Mouse (Mus musculus) heart, embryonic 15.5 days (tissue): ENCODE results near the gene Tnrc6b. TPM values are rescaled to one million over a fixed set of nuclear protein-coding genes. Genes with fewer than 3 reads are reported as not detected.
"Not testable (repeated sequence)": the region's sequence is repeated elsewhere in the genome, so short reads cannot be mapped to it uniquely, and the experiment has no call there.

Source experiments
- ATAC-seq: fragments of 200-750 bp; cut with Nextera tagmentation; replicated peaks from 2 replicates; pipeline ENCODE4 v1.8.0; 2017; ENCODE audit warnings: low read depth, moderate TSS enrichment; ENCODE audit not compliant: insufficient number of reproducible peaks, insufficient read depth, low FRiP score
- H3K27ac ChIP-seq: fragments of 300-500 bp; sonication (generic); 2 replicates; pipeline ENCODE4 v1.5.1; 2015; ENCODE audit warnings: mild to moderate bottlenecking, inconsistent platforms
- H3K27me3 ChIP-seq: fragments of 300-500 bp; sonication (generic); 2 replicates; pipeline ENCODE4 v1.6.1; 2015; ENCODE audit warnings: inconsistent platforms
- H3K36me3 ChIP-seq: fragments of 300-500 bp; sonication (generic); 2 replicates; pipeline ENCODE4 v1.6.1; 2015; ENCODE audit warnings: mild to moderate bottlenecking, inconsistent platforms
- H3K4me1 ChIP-seq: fragments of 300-500 bp; sonication (generic); replicated peaks from 2 replicates; pipeline ENCODE4 v1.6.1; 2015; ENCODE audit warnings: inconsistent platforms
- H3K4me2 ChIP-seq: fragments of 300-500 bp; sonication (generic); 2 replicates; pipeline ENCODE4 v1.6.1; 2015; ENCODE audit warnings: inconsistent platforms, mild to moderate bottlenecking, moderate library complexity
- H3K4me3 ChIP-seq: fragments of 300-500 bp; sonication (generic); 2 replicates; pipeline ENCODE4 v1.5.1; 2015; ENCODE audit warnings: mild to moderate bottlenecking, inconsistent platforms
- H3K9ac ChIP-seq: fragments of 300-500 bp; sonication (generic); 2 replicates; pipeline ENCODE4 v1.6.1; 2015; ENCODE audit warnings: mild to moderate bottlenecking, inconsistent platforms
- H3K9me3 ChIP-seq: fragments of 300-500 bp; sonication (generic); replicated peaks from 2 replicates; pipeline ENCODE4 v1.6.1; 2016; ENCODE audit warnings: inconsistent platforms
- WGBS: fragments of 180-500 bp; shearing (Covaris S2); methylation state at CpG from one replicate; pipeline ENCODE4 v1.1.7; 2015; ENCODE audit warnings: mixed read lengths; 5-methylcytosine and 5-hydroxymethylcytosine counted together
- polyA plus RNA-seq: library from polyadenylated mRNA; unstranded; fragments of >200 nt; fragmentation: Nextera tagmentation; extraction: Ambion mirVana; gene quantifications from 2 replicates; pipeline ENCODE4 v1.2.1, GENCODE M21; 2015

Tnrc6b gene
- polyA plus RNA-seq, 1 experiment from 2014 or later: 22.7 TPM

DNA sequence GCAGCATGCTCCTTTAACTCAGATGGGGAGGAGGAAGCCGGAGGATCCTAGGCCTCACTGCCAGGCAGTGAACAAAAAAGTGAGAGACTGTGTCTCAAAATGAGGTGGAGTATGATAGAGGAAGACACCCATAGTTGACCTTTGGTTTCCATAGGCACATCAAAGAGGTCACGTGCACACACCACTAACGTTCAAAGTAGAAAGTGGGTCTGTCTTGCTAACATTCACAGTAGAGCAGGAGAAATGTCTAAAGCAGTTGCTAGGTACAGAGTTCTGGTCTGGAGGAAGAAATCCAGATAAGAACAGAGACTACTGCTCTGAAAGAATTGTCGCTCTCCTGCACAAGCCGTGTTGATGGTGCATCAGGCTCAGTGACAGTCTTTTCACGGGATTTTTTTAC, 10.7 kb downstream of the Tnrc6b start:
- ATAC-seq: no peak

DNA sequence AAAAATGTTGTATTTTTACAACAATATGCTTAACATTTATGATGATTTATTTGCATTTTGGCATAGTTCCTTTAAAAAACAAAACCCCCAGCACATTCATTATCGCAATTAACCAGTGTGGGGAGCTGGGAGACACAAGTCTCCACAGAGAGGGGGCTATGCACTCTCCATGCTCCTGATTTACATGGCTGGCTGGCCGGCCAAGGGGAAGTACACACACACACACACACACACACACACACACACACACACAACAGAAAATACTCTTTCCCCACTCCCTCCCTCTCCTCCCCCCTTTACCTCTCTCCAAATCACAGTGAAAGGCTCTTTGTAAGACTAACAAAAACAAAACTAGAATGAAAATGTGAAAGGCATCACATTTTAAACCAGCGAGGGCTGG, 11.3 kb downstream of the Tnrc6b start:
- H3K27ac ChIP-seq: no peak overlapping the region
- WGBS: 67% methylated on average over 3 of the region's 3 CpGs
- H3K9ac ChIP-seq: no peak overlapping the region
- no peak overlapping the region for H3K4me3 ChIP-seq
- no peaks in the 10 kb centered on the region for H3K27me3 ChIP-seq
- H3K36me3 ChIP-seq: no peaks in the 10 kb centered on the region
- H3K4me1 ChIP-seq: peaks cover 11% of the 10 kb centered on the region
- no peaks in the 10 kb centered on the region for H3K9me3 ChIP-seq
- no peak for ATAC-seq
- H3K4me2 ChIP-seq: no peak overlapping the region

More for the DNA sequence above, 10.7 kb downstream of the Tnrc6b start:
- H3K9ac ChIP-seq: no peak overlapping the region
- H3K4me3 ChIP-seq: no peak overlapping the region
- H3K27me3 ChIP-seq: no peaks in the 10 kb centered on the region
- no peak overlapping the region for H3K27ac ChIP-seq
- H3K9me3 ChIP-seq: no peaks in the 10 kb centered on the region
- H3K36me3 ChIP-seq: no peaks in the 10 kb centered on the region
- WGBS: 69% methylated on average over 6 of the region's 6 CpGs
- H3K4me2 ChIP-seq: no peak overlapping the region
- H3K4me1 ChIP-seq: peaks cover 11% of the 10 kb centered on the region

- Histone ChIP-seq H3K9ac (no peak overlapping the region), H3K27me3 (no peaks in the 10 kb centered on the region), H3K4me1 (peaks cover 10% of the 10 kb centered on the region), H3K4me2 (no peak overlapping the region), H3K4me3 (no peak overlapping the region), H3K36me3 (no peaks in the 10 kb centered on the region), H3K27ac (no peak overlapping the region), H3K9me3 (no peaks in the 10 kb centered on the region)
- ATAC-seq: no peak
- WGBS: 60% methylated on average over 2 of the region's 2 CpGs
These were observed 18.4 kb downstream of the Tnrc6b start for GRCm38 (mm10) chr15:80729477-80729876.

DNA sequence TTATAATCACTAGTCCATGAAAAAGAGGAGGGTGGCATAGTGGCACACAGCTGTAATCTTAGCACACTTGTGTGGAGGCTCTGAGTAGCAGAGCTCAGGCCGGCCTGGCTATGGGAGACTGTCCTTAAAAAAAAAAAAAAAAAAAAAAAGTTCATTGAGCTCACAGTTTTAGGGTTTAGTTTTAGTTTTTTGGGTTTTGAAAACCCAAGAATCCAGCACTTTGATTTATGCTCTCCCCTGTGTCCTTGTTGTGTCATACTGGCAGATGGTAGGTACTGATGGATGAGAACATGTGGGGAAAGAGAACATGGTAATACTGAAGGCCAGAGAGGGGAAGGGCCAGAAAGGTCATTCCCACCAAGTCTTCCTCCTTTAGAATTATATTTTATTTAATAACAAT, 19.9 kb downstream of the Tnrc6b start:
- H3K4me2 ChIP-seq: no peak overlapping the region
- H3K4me1 ChIP-seq: peaks cover 10% of the 10 kb centered on the region
- no peaks in the 10 kb centered on the region for H3K36me3 ChIP-seq
- ATAC-seq: no peak
- no peak overlapping the region for H3K4me3 ChIP-seq
- 92% methylated on average over 1 of the region's 1 CpGs for WGBS
- no peak overlapping the region for H3K9ac ChIP-seq
- H3K27me3 ChIP-seq: no peaks in the 10 kb centered on the region
- H3K27ac ChIP-seq: no peak overlapping the region
- no peaks in the 10 kb centered on the region for H3K9me3 ChIP-seq

DNA sequence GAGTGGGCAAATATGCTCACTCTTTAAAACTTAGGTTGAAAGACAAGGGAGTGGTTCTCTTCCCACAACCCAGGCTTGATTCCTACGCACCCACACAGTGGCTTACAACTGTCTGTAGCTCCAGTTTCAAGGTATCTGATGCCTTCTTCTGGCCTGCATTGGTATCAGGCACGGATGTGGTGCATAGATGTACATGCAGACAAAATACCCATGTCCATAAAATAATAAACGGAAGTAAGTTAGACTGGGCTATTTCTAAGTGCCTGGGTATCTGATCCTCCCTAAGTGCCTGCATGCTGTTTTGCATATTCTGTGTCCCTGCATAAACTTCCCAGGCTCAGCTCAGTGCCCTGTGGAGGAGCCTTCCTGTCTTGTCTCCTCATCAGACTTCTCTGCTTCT, 20.4 kb downstream of the Tnrc6b start:
- H3K4me3 ChIP-seq: no peak overlapping the region
- no peak overlapping the region for H3K9ac ChIP-seq
- no peaks in the 10 kb centered on the region for H3K27me3 ChIP-seq
- H3K36me3 ChIP-seq: no peaks in the 10 kb centered on the region
- 82% methylated on average over 3 of the region's 3 CpGs for WGBS
- H3K4me2 ChIP-seq: no peak overlapping the region
- no peak overlapping the region for H3K27ac ChIP-seq
- ATAC-seq: no peak
- H3K9me3 ChIP-seq: no peaks in the 10 kb centered on the region
- H3K4me1 ChIP-seq: peaks cover 10% of the 10 kb centered on the region

GRCm38 (mm10) chr15:80732266-80733030, 21.3 kb downstream of the Tnrc6b start:
- H3K27me3 ChIP-seq: no peaks in the 10 kb centered on the region

GRCm38 (mm10) chr15:80735300-80735699, 24.2 kb downstream of the Tnrc6b start:
- H3K27ac ChIP-seq: no peak overlapping the region
- WGBS: 86% methylated on average over 3 of the region's 3 CpGs
- no peak overlapping the region for H3K9ac ChIP-seq
- no peaks in the 10 kb centered on the region for H3K27me3 ChIP-seq
- no peak overlapping the region for H3K4me3 ChIP-seq
- no peak for ATAC-seq
- peaks cover 10% of the 10 kb centered on the region for H3K4me1 ChIP-seq
- H3K9me3 ChIP-seq: no peaks in the 10 kb centered on the region
- no peaks in the 10 kb centered on the region for H3K36me3 ChIP-seq
- H3K4me2 ChIP-seq: no peak overlapping the region

More at GRCm38 (mm10) chr15:80732266-80733030, 21.3 kb downstream of the Tnrc6b start:
- no peak for ATAC-seq
- H3K4me1 ChIP-seq: peaks cover 10% of the 10 kb centered on the region
- H3K9ac ChIP-seq: no peak overlapping the region
- 34% methylated on average over 4 of the region's 4 CpGs for WGBS
- no peaks in the 10 kb centered on the region for H3K9me3 ChIP-seq
- H3K27ac ChIP-seq: no peak overlapping the region
- H3K36me3 ChIP-seq: no peaks in the 10 kb centered on the region
- H3K4me3 ChIP-seq: no peak overlapping the region
- H3K4me2 ChIP-seq: no peak overlapping the region

GRCm38 (mm10) chr15:80735708-80736107, 24.6 kb downstream of the Tnrc6b start:
- H3K36me3 ChIP-seq, H3K4me2 ChIP-seq, H3K27ac ChIP-seq, H3K4me1 ChIP-seq, ATAC-seq, H3K9me3 ChIP-seq, H3K27me3 ChIP-seq, H3K9ac ChIP-seq, H3K4me3 ChIP-seq: not testable (repeated sequence)
- 89% methylated on average over 4 of the region's 4 CpGs for WGBS

DNA sequence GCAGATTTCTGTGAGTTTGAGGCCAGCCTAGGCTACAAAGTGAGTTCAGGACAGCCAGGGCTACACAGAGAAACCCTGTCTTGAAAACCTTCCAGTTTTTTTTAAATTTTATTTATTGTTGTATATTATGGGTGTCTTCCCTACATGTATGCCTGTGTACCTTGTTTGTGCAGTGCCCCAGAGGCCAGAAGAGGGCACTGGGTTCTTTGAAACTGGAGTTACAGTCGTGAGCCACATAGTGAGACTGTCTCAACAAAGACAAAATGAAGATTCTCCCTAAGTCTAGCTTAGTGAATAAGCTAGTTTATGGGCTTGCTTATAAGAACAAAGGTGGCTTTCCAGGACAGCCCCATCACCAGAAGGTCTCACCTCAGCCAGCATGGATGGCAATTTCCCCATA, 25.4 kb downstream of the Tnrc6b start:
- no peaks in the 10 kb centered on the region for H3K9me3 ChIP-seq
- no peak for ATAC-seq
- H3K36me3 ChIP-seq: no peaks in the 10 kb centered on the region
- no peak overlapping the region for H3K4me3 ChIP-seq
- H3K9ac ChIP-seq: no peak overlapping the region
- 45% methylated on average over 1 of the region's 1 CpGs for WGBS
- H3K27ac ChIP-seq: no peak overlapping the region
- no peaks in the 10 kb centered on the region for H3K27me3 ChIP-seq
- peaks cover 7% of the 10 kb centered on the region for H3K4me1 ChIP-seq
- no peak overlapping the region for H3K4me2 ChIP-seq

- WGBS: 89% methylated on average over 2 of the region's 2 CpGs
- Histone ChIP-seq H3K9me3 (no peaks in the 10 kb centered on the region), H3K4me2 (no peak overlapping the region), H3K27me3 (no peaks in the 10 kb centered on the region), H3K9ac (no peak overlapping the region), H3K4me3 (no peak overlapping the region), H3K36me3 (no peaks in the 10 kb centered on the region), H3K4me1 (no peaks in the 10 kb centered on the region), H3K27ac (no peak overlapping the region)
- ATAC-seq: no peak
These were observed 27.1 kb downstream of the Tnrc6b start for GRCm38 (mm10) chr15:80738244-80738643.

GRCm38 (mm10) chr15:80739972-80740371, 28.9 kb downstream of the Tnrc6b start:
- H3K9ac ChIP-seq: no peak overlapping the region
- H3K4me1 ChIP-seq: no peaks in the 10 kb centered on the region
- H3K4me3 ChIP-seq: no peak overlapping the region
- ATAC-seq: no peak
- 86% methylated on average over 1 of the region's 1 CpGs for WGBS
- no peak overlapping the region for H3K27ac ChIP-seq
- no peaks in the 10 kb centered on the region for H3K27me3 ChIP-seq
- no peaks in the 10 kb centered on the region for H3K9me3 ChIP-seq
- H3K36me3 ChIP-seq: no peaks in the 10 kb centered on the region
- no peak overlapping the region for H3K4me2 ChIP-seq

- H3K27me3 ChIP-seq: no peaks in the 10 kb centered on the region
- no peak overlapping the region for H3K4me3 ChIP-seq
- no peaks in the 10 kb centered on the region for H3K4me1 ChIP-seq
- H3K4me2 ChIP-seq: no peak overlapping the region
- 65% methylated on average over 1 of the region's 1 CpGs for WGBS
- no peak for ATAC-seq
- H3K27ac ChIP-seq: no peak overlapping the region
- no peaks in the 10 kb centered on the region for H3K36me3 ChIP-seq
- no peak overlapping the region for H3K9ac ChIP-seq
- H3K9me3 ChIP-seq: no peaks in the 10 kb centered on the region
These were observed 30.7 kb downstream of the Tnrc6b start for GRCm38 (mm10) chr15:80741836-80742235.
